Mouse (Mus musculus): ENCODE measurements around the gene Cstf2t. TPM values are rescaled to one million over a fixed set of nuclear protein-coding genes. Genes with fewer than 3 reads are reported as not detected.

Gene Cstf2t
- polyA plus RNA-seq, 1 experiment from 2014 or later, result 45.2 TPM

GRCm38 (mm10) chr19:31114690-31115089 lies 32.1 kb downstream of the Cstf2t start:
- 64% methylated on average over 4 of the region's 4 CpGs for WGBS
- DNase-seq (ENCODE audit: low spot score), result no peak
- no peak for ATAC-seq (replicated peaks; ENCODE audit: low FRiP score)

GRCm38 (mm10) chr19:31124628-31125027 lies 42.0 kb downstream of the Cstf2t start:
- no peak overlapping the region for H3K4me2 ChIP-seq (ENCODE audit: low read depth, low read length, severe bottlenecking)
- no peak overlapping the region for H3K9ac ChIP-seq (ENCODE audit: low read length)
- no peak overlapping the region for H3K4me3 ChIP-seq (ENCODE audit: low read depth, low read length)
- H3K4me1 ChIP-seq (replicated peaks; ENCODE audit: control insufficient read depth, insufficient read depth, low read length), result no peaks in the 10 kb centered on the region
- DNase-seq (ENCODE audit: low spot score) (no peak), ATAC-seq (replicated peaks; ENCODE audit: low FRiP score) (no peak)
- no peaks in the 10 kb centered on the region for H3K9me3 ChIP-seq (ENCODE audit: control insufficient read depth, low read length)
- 86% methylated on average over 3 of the region's 3 CpGs for WGBS
- H3K27ac ChIP-seq (ENCODE audit: low read depth, low read length), result no peak overlapping the region
- H3K27me3 ChIP-seq (ENCODE audit: control insufficient read depth, insufficient read depth, low read length), result no peaks in the 10 kb centered on the region
- H3K36me3 ChIP-seq (ENCODE audit: control insufficient read depth, insufficient read depth, low read length), result no peaks in the 10 kb centered on the region

More at GRCm38 (mm10) chr19:31114690-31115089, 32.1 kb downstream of the Cstf2t start:
- H3K9ac ChIP-seq (ENCODE audit: low read length), result no peak overlapping the region
- no peak overlapping the region for H3K4me3 ChIP-seq (ENCODE audit: low read depth, low read length)
- no peak overlapping the region for H3K27ac ChIP-seq (ENCODE audit: low read depth, low read length)
- H3K4me2 ChIP-seq (ENCODE audit: low read depth, low read length, severe bottlenecking), result no peak overlapping the region
- H3K36me3 ChIP-seq (ENCODE audit: control insufficient read depth, insufficient read depth, low read length), result no peaks in the 10 kb centered on the region
- H3K4me1 ChIP-seq (replicated peaks; ENCODE audit: control insufficient read depth, insufficient read depth, low read length), result no peaks in the 10 kb centered on the region
- H3K9me3 ChIP-seq (ENCODE audit: control insufficient read depth, low read length), result no peaks in the 10 kb centered on the region
- H3K27me3 ChIP-seq (ENCODE audit: control insufficient read depth, insufficient read depth, low read length), result no peaks in the 10 kb centered on the region

GRCm38 (mm10) chr19:31132614-31133013 lies 50.0 kb downstream of the Cstf2t start:
- H3K9me3 ChIP-seq (ENCODE audit: control insufficient read depth, low read length), result no peaks in the 10 kb centered on the region
- no peaks in the 10 kb centered on the region; the same call in 1 of the 2 replicates for H3K4me1 ChIP-seq (replicated peaks; ENCODE audit: control insufficient read depth, insufficient read depth, low read length)
- no peak overlapping the region for H3K4me2 ChIP-seq (ENCODE audit: low read depth, low read length, severe bottlenecking)
- WGBS, result 87% methylated on average over 8 of the region's 8 CpGs
- DNase-seq (ENCODE audit: low spot score) (no peak), ATAC-seq (replicated peaks; ENCODE audit: low FRiP score) (no peak)
- H3K9ac ChIP-seq (ENCODE audit: low read length), result no peak overlapping the region
- no peaks in the 10 kb centered on the region for H3K27me3 ChIP-seq (ENCODE audit: control insufficient read depth, insufficient read depth, low read length)
- no peak overlapping the region for H3K27ac ChIP-seq (ENCODE audit: low read depth, low read length)
- no peak overlapping the region for H3K4me3 ChIP-seq (ENCODE audit: low read depth, low read length)
- H3K36me3 ChIP-seq (ENCODE audit: control insufficient read depth, insufficient read depth, low read length), result no peaks in the 10 kb centered on the region

- H3K36me3 ChIP-seq (ENCODE audit: control insufficient read depth, insufficient read depth, low read length), result no peaks in the 10 kb centered on the region
- no peaks in the 10 kb centered on the region; the same call in 1 of the 2 replicates for H3K4me1 ChIP-seq (replicated peaks; ENCODE audit: control insufficient read depth, insufficient read depth, low read length)
- H3K9me3 ChIP-seq (ENCODE audit: control insufficient read depth, low read length), result no peaks in the 10 kb centered on the region
- H3K27me3 ChIP-seq (ENCODE audit: control insufficient read depth, insufficient read depth, low read length), result no peaks in the 10 kb centered on the region
- H3K4me2 ChIP-seq (ENCODE audit: low read depth, low read length, severe bottlenecking), result no peak overlapping the region
- DNase-seq (ENCODE audit: low spot score), result peak; percentile 55
- H3K9ac ChIP-seq (ENCODE audit: low read length), result no peak overlapping the region
- H3K4me3 ChIP-seq (ENCODE audit: low read depth, low read length), result no peak overlapping the region
- H3K27ac ChIP-seq (ENCODE audit: low read depth, low read length), result no peak overlapping the region
- 3% methylated on average over 2 of the region's 2 CpGs for WGBS
- ATAC-seq (replicated peaks; ENCODE audit: low FRiP score), result no peak
Measured at GRCm38 (mm10) chr19:31136316-31136715, 53.7 kb downstream of the Cstf2t start.
